Comparison of ENCODE assay signal across 15 mouse cellular contexts in genomic region chr9:103186747-103187146, GRCm38 (mm10). TPM values are rescaled to one million over a fixed set of nuclear protein-coding genes. Genes with fewer than 3 reads are reported as not detected.
DNase-seq lines count a peak whose midpoint lies in the region; ATAC-seq lines count a peak whose summit lies in the region.
"Had no signal": no experiment of that assay in that cellular context is flagged by ENCODE, and none has a peak within 500 bp of the region (broad histone marks: within the 10 kb centered on the region; RNA-seq: fewer than 3 reads in every experiment).

No protein-coding gene starts in this region.

- H3K36me3 ChIP-seq in hindbrain, embryonic 16.5 days (ENCODE audit: control insufficient read depth, insufficient read depth, low read length) = peaks cover 17% of the 10 kb centered on the region
- 0 out of 2 replicates have a peak, but pooled peaks cover 2% of the 10 kb centered on the region for H3K36me3 ChIP-seq in hindbrain, embryonic 11.5 days (ENCODE audit: control insufficient read depth, insufficient read depth, low read length)

- no peaks in the 10 kb centered on the region for H3K9me3 ChIP-seq in hindbrain, embryonic 16.5 days (ENCODE audit: control insufficient read depth, low read length)
- H3K9me3 ChIP-seq in hindbrain, embryonic 11.5 days (ENCODE audit: control insufficient read depth, low read length) = no peaks in the 10 kb centered on the region
- H3K9me3 ChIP-seq: forebrain, embryonic 10.5 days; heart, embryonic 13.5 days; neural tube, embryonic 13.5 days had no signal

- H3K9ac ChIP-seq in hindbrain, embryonic 16.5 days (ENCODE audit: low read depth, low read length) = no peak overlapping the region
- H3K9ac ChIP-seq in hindbrain, embryonic 11.5 days (ENCODE audit: low read depth, low read length) = no peak overlapping the region
- H3K9ac ChIP-seq: heart, embryonic 13.5 days; neural tube, embryonic 13.5 days had no signal

- 0 out of 2 replicates have a peak, but pooled peaks have one; percentile 29 for ATAC-seq in hindbrain, embryonic 16.5 days
- ATAC-seq in hindbrain, embryonic 11.5 days (ENCODE audit: low FRiP score) = no peak
- ATAC-seq in cerebellum, adult (ENCODE audit: insufficient number of reproducible peaks, low FRiP score, low TSS enrichment) = peak; percentile 68

- H3K4me3 ChIP-seq in hindbrain, embryonic 16.5 days (ENCODE audit: low read length) = no peak overlapping the region
- no peak overlapping the region for H3K4me3 ChIP-seq in hindbrain, embryonic 11.5 days (ENCODE audit: low read depth, low read length)
- H3K4me3 ChIP-seq: forebrain, embryonic 10.5 days; heart, embryonic 13.5 days; layer of hippocampus, adult 2 months; neural tube, embryonic 13.5 days had no signal

- no peaks in the 10 kb centered on the region; the same call in 1 of the 2 replicates for H3K4me1 ChIP-seq in hindbrain, embryonic 16.5 days (ENCODE audit: control insufficient read depth, insufficient read depth, low read depth, low read length)
- H3K4me1 ChIP-seq in hindbrain, embryonic 11.5 days (replicated peaks; ENCODE audit: control insufficient read depth, insufficient read depth, low read length) = no peaks in the 10 kb centered on the region
- H3K4me1 ChIP-seq: heart, embryonic 13.5 days had no signal

- H3K4me2 ChIP-seq in hindbrain, embryonic 16.5 days (ENCODE audit: low read length) = no peak overlapping the region
- H3K4me2 ChIP-seq in hindbrain, embryonic 11.5 days (replicated peaks; ENCODE audit: low read depth, low read length) = no peak overlapping the region
- H3K4me2 ChIP-seq: heart, embryonic 13.5 days; neural tube, embryonic 13.5 days had no signal

- H3K27ac ChIP-seq in hindbrain, embryonic 16.5 days (ENCODE audit: low read depth, low read length) = no peak overlapping the region
- no peak overlapping the region for H3K27ac ChIP-seq in hindbrain, embryonic 11.5 days (ENCODE audit: low read depth, low read length)
- H3K27ac ChIP-seq: forebrain, embryonic 10.5 days; heart, embryonic 13.5 days had no signal

- H3K27me3 ChIP-seq in hindbrain, embryonic 16.5 days (replicated peaks; ENCODE audit: control insufficient read depth, insufficient read depth, low read length) = no peaks in the 10 kb centered on the region
- no peaks in the 10 kb centered on the region for H3K27me3 ChIP-seq in hindbrain, embryonic 11.5 days (ENCODE audit: control insufficient read depth, insufficient read depth, low read length)
- H3K27me3 ChIP-seq: heart, embryonic 13.5 days; neural tube, embryonic 13.5 days had no signal

- peak; percentile 37 for DNase-seq in adrenal gland, postnatal 10 days
- no peak for DNase-seq in adrenal gland, adult 18-20 months (ENCODE audit: low spot score in 2 of 2)
- no peak for DNase-seq in hindbrain, embryonic 11.5 days (ENCODE audit: low spot score)
- peak; percentile 78 for DNase-seq in kidney, postnatal 14 days
- no peak for DNase-seq in embryo, embryonic 10.5 days (ENCODE audit: low spot score)
- DNase-seq in thymus, postnatal 0 days (ENCODE audit: low spot score) = no peak
- DNase-seq: thymus, postnatal 36 days had no signal

- 62% methylated on average over 9 of the region's 9 CpGs for WGBS in hindbrain, embryonic 16.5 days
- 81% methylated on average over 9 of the region's 9 CpGs for WGBS in hindbrain, embryonic 11.5 days

RNA-seq across cellular contexts. Expression of gene Srprb, which starts 15.2 kb away (rescaled TPM):
- 10 to 100 TPM; 21.9 to 26.8 TPM for total RNA-seq in adrenal gland, postnatal 10 days (2021)
- total RNA-seq in adrenal gland, adult 18-20 months (2021) = 10 to 100 TPM; 34.3 to 50.9 TPM
- 63.8 and 67.7 TPM in 2 replicates for polyA plus RNA-seq in hindbrain, embryonic 16.5 days (2015; fragmentation: Nextera tagmentation; extraction: Ambion mirVana)
- polyA plus RNA-seq in hindbrain, embryonic 11.5 days (2014; fragmentation: Nextera tagmentation; extraction: Ambion mirVana) = 55.0 and 59.4 TPM in 2 replicates
- polyA plus RNA-seq in thymus, postnatal 0 days (2015; fragmentation: Nextera tagmentation; extraction: Ambion mirVana) = 26.9 and 27.0 TPM in 2 replicates

RNA-seq across cellular contexts. Expression of gene Gm20425, which starts 43.4 kb away (rescaled TPM):
- 10 to 100 TPM; 13.9 to 18.0 TPM for total RNA-seq in adrenal gland, postnatal 10 days (2021)
- 10 to 100 TPM; 17.9 to 18.4 TPM for total RNA-seq in adrenal gland, adult 18-20 months (2021)
- not detected in 2 replicates for polyA plus RNA-seq in hindbrain, embryonic 16.5 days (2015; fragmentation: Nextera tagmentation; extraction: Ambion mirVana)
- polyA plus RNA-seq in hindbrain, embryonic 11.5 days (2014; fragmentation: Nextera tagmentation; extraction: Ambion mirVana) = 0.21 and 1.6 TPM in 2 replicates
- 3.7 and 4.1 TPM in 2 replicates for polyA plus RNA-seq in thymus, postnatal 0 days (2015; fragmentation: Nextera tagmentation; extraction: Ambion mirVana)
- polyA plus RNA-seq: cortical plate, adult 2 months; forebrain, embryonic 10.5 days; heart, embryonic 13.5 days; spleen, adult 2 months had no signal

RNA-seq across cellular contexts. Expression of gene Trf, which starts 43.5 kb away (rescaled TPM):
- total RNA-seq in adrenal gland, postnatal 10 days (2021) = 1,000 to 10,000 TPM; 3,036 to 6,940 TPM
- 100 to 1,000 TPM; 175 to 264 TPM for total RNA-seq in adrenal gland, adult 18-20 months (2021)
- polyA plus RNA-seq in hindbrain, embryonic 16.5 days (2015; fragmentation: Nextera tagmentation; extraction: Ambion mirVana) = 40.0 and 41.2 TPM in 2 replicates
- polyA plus RNA-seq in hindbrain, embryonic 11.5 days (2014; fragmentation: Nextera tagmentation; extraction: Ambion mirVana) = 20.8 and 25.8 TPM in 2 replicates
- 42.7 and 46.7 TPM in 2 replicates for polyA plus RNA-seq in thymus, postnatal 0 days (2015; fragmentation: Nextera tagmentation; extraction: Ambion mirVana)

Comparison
In these comparisons a context has a peak if more than half of its experiments do, and no peak if none do; other contexts are left out.
1. DNase-seq: peak in adrenal gland, postnatal 10 days (single experiment) and kidney, postnatal 14 days (single experiment); none in adrenal gland, adult 18-20 months (0 of 2), hindbrain, embryonic 11.5 days (single experiment), embryo, embryonic 10.5 days (single experiment) and thymus, postnatal 0 days (single experiment).